Mouse (Mus musculus) layer of hippocampus, adult 2 months (tissue): ENCODE measurements around the gene Xylb. TPM values are rescaled to one million over a fixed set of nuclear protein-coding genes. Genes with fewer than 3 reads are reported as not detected.

Experiments
- DNase-seq, 2 experiments: peaks; one replicate each; pipeline ENCODE4 v3.0.0; 2022; ENCODE audit warnings: low spot score in 2 of 2
- H3K27ac ChIP-seq: fragments of 200-600 bp; 2 replicates; pipeline ENCODE4 v1.8.1; 2022
- H3K4me3 ChIP-seq: fragments of 200-600 bp; 2 replicates; pipeline ENCODE4 v1.8.1; 2022; ENCODE audit warnings: mild to moderate bottlenecking
- CTCF ChIP-seq: fragments of 200-600 bp; conservative IDR thresholded peaks from 2 replicates; pipeline ENCODE4 v1.8.1; 2022; ENCODE audit warnings: antibody characterized with exemption, mild to moderate bottlenecking, moderate library complexity
- total RNA-seq, 2 experiments: library from RNA; stranded (reverse); gene quantifications; 2 replicates each; pipeline ENCODE4 v1.2.3; 2021

The Xylb gene
- total RNA-seq, 2 experiments from 2014 or later, result 4.9 to 5.1 TPM

- no peak overlapping the region for H3K4me3 ChIP-seq
- peak overlapping the region; percentile 23; the same call in 1 of the 2 replicates for H3K27ac ChIP-seq
- TF ChIP-seq CTCF, result no peak
- DNase-seq, result peak in 1 of 2 experiments; percentile 39
Measured at GRCm38 (mm10) chr9:119382603-119383002, 25.4 kb downstream of the Xylb start.

- H3K4me3 ChIP-seq, result no peak overlapping the region
- TF ChIP-seq CTCF, result no peak
Measured at GRCm38 (mm10) chr9:119388956-119389355, 31.8 kb downstream of the Xylb start.

GRCm38 (mm10) chr9:119390214-119390613, 33.0 kb downstream of the Xylb start:
- Histone ChIP-seq H3K27ac (no peak overlapping the region), H3K4me3 (no peak overlapping the region)
- no peak for DNase-seq
- no peak for TF ChIP-seq CTCF

More at GRCm38 (mm10) chr9:119388956-119389355, 31.8 kb downstream of the Xylb start:
- DNase-seq, result no peak
- H3K27ac ChIP-seq, result no peak overlapping the region

- TF ChIP-seq CTCF, result no peak
- no peak overlapping the region for H3K27ac ChIP-seq
- DNase-seq, result no peak
Measured at GRCm38 (mm10) chr9:119394808-119395207, 37.6 kb downstream of the Xylb start.

GRCm38 (mm10) chr9:119401351-119401750, 44.2 kb downstream of the Xylb start:
- Histone ChIP-seq H3K27ac (peak overlapping the region; percentile 95), H3K4me3 (peak overlapping the region; percentile 75)
- DNase-seq, result peak; percentile 26 to 29
- TF ChIP-seq CTCF, result no peak

More at GRCm38 (mm10) chr9:119394808-119395207, 37.6 kb downstream of the Xylb start:
- H3K4me3 ChIP-seq, result no peak overlapping the region

- TF ChIP-seq CTCF, result peak; percentile 73
- DNase-seq, result peak; percentile 90 to 91
- Histone ChIP-seq H3K27ac (peak within 1 kb of the TSS; percentile 95), H3K4me3 (peak within 1 kb of the TSS; percentile 75)
Measured at GRCm38 (mm10) chr9:119401801-119402214, 44.6 kb downstream of the Xylb start, which contains the start of gene Acvr2b. TSS of gene Acvr2b (plus strand) at chr9:119402118.

- peak; percentile 26 to 33 for DNase-seq
- 0 out of 2 replicates have a peak, but pooled peaks have one; percentile 9 for TF ChIP-seq CTCF
- Histone ChIP-seq H3K4me3 (peak overlapping the region; percentile 75), H3K27ac (peak overlapping the region; percentile 95)
Measured at GRCm38 (mm10) chr9:119402253-119403235, 45.4 kb downstream of the Xylb start.

GRCm38 (mm10) chr9:119403236-119403641, 46.1 kb downstream of the Xylb start:
- no peak for TF ChIP-seq CTCF
- peak overlapping the region; percentile 95 for H3K27ac ChIP-seq
- DNase-seq, result peak; percentile 21 to 30
- peak overlapping the region; percentile 75 for H3K4me3 ChIP-seq

GRCm38 (mm10) chr9:119404090-119404489, 46.9 kb downstream of the Xylb start:
- TF ChIP-seq CTCF, result no peak
- no peak for DNase-seq
- H3K4me3 ChIP-seq, result no peak overlapping the region; the same call in 1 of the 2 replicates
- H3K27ac ChIP-seq, result no peak overlapping the region

- Histone ChIP-seq H3K27ac (no peak overlapping the region), H3K4me3 (no peak overlapping the region)
- DNase-seq, result no peak
- TF ChIP-seq CTCF, result no peak
Measured at GRCm38 (mm10) chr9:119407884-119408283, 50.7 kb downstream of the Xylb start.

GRCm38 (mm10) chr9:119408898-119409664, 51.9 kb downstream of the Xylb start:
- peak overlapping the region; percentile 18; the same call in 1 of the 2 replicates for H3K27ac ChIP-seq
- no peak overlapping the region for H3K4me3 ChIP-seq
- TF ChIP-seq CTCF, result no peak
- no peak for DNase-seq

GRCm38 (mm10) chr9:119409864-119410263, 52.7 kb downstream of the Xylb start:
- no peak overlapping the region for H3K27ac ChIP-seq
- no peak for DNase-seq
- H3K4me3 ChIP-seq, result no peak overlapping the region
- TF ChIP-seq CTCF, result no peak

- TF ChIP-seq CTCF, result no peak
- no peak for DNase-seq
- no peak overlapping the region for H3K27ac ChIP-seq
- no peak overlapping the region for H3K4me3 ChIP-seq
Measured at GRCm38 (mm10) chr9:119418025-119418424, 60.8 kb downstream of the Xylb start.
